Mouse (Mus musculus) kidney, adult 2 months (tissue): ENCODE results near the gene Gxylt1. TPM values are rescaled to one million over a fixed set of nuclear protein-coding genes. Genes with fewer than 3 reads are reported as not detected.

Experiments
- DNase-seq: peaks from one replicate; pipeline ENCODE4 v3.0.0; 2021
- H3K27ac ChIP-seq: fragments of 200-500 bp; 2 replicates; pipeline ENCODE4 v1.5.1; 2012; ENCODE audit warnings: low read depth, low read length, control low read depth, inconsistent platforms; ENCODE audit not compliant: insufficient read depth
- H3K27me3 ChIP-seq: fragments of 200-500 bp; replicated peaks from 2 replicates; pipeline ENCODE4 v1.6.1; 2012; ENCODE audit warnings: mild to moderate bottlenecking, moderate library complexity, low read length, inconsistent platforms; ENCODE audit not compliant: control insufficient read depth, insufficient read depth
- H3K36me3 ChIP-seq: fragments of 200-500 bp; 2 replicates; pipeline ENCODE4 v1.6.1; 2012; ENCODE audit warnings: mild to moderate bottlenecking, moderate library complexity, low read length, inconsistent platforms; ENCODE audit not compliant: control insufficient read depth, insufficient read depth
- H3K4me1 ChIP-seq: fragments of 200-500 bp; 2 replicates; pipeline ENCODE4 v1.6.1; 2011; ENCODE audit warnings: low read length; ENCODE audit not compliant: control insufficient read depth, insufficient read depth
- H3K4me3 ChIP-seq: fragments of 200-500 bp; 2 replicates; pipeline ENCODE4 v1.5.1; 2011; ENCODE audit warnings: mild to moderate bottlenecking, low read depth, low read length, control low read depth; ENCODE audit not compliant: insufficient read depth
- CTCF ChIP-seq: fragments of 200-500 bp; conservative IDR thresholded peaks from 2 replicates; pipeline ENCODE4 v1.5.1; 2011; ENCODE audit warnings: low read depth, mild to moderate bottlenecking, control low read depth, low read length, moderate library complexity, mixed read lengths; ENCODE audit not compliant: insufficient read depth, insufficient read length
- POLR2A ChIP-seq: fragments of 200-500 bp; IDR thresholded peaks from one replicate; pipeline ENCODE4 v1.6.1; 2011; ENCODE audit warnings: low read depth, low read length, control low read depth
- WGBS: fragments of 180-500 bp; shearing (Covaris S2); methylation state at CpG from one replicate; pipeline ENCODE4 v1.1.7; 2018; 5-methylcytosine and 5-hydroxymethylcytosine counted together
- polyA plus RNA-seq: library from polyadenylated mRNA; depleted of rRNA; stranded (reverse); fragments of >200 nt; gene quantifications from 2 replicates; pipeline ENCODE4 v1.2.3, GENCODE M21; 2012

The Gxylt1 gene
- polyA plus RNA-seq, 1 experiment, result 4.1 TPM

- Histone ChIP-seq H3K27me3 (no peaks in the 10 kb centered on the region), H3K4me3 (no peak overlapping the region), H3K4me1 (no peaks in the 10 kb centered on the region), H3K36me3 (no peaks in the 10 kb centered on the region), H3K27ac (no peak overlapping the region)
- 76% methylated on average over 7 of the region's 7 CpGs for WGBS
- no peak for TF ChIP-seq POLR2A
- no peak for TF ChIP-seq CTCF
- no peak for DNase-seq
Observed at GRCm38 (mm10) chr15:93263566-93263965, 11.4 kb downstream of the Gxylt1 start.

GRCm38 (mm10) chr15:93262818-93263217, 12.2 kb downstream of the Gxylt1 start:
- WGBS, result 53% methylated on average over 5 of the region's 5 CpGs
- TF ChIP-seq CTCF (peak; percentile 42), POLR2A (no peak)
- DNase-seq, result no peak

GRCm38 (mm10) chr15:93262274-93262673, 12.7 kb downstream of the Gxylt1 start:
- no peaks in the 10 kb centered on the region for H3K36me3 ChIP-seq
- H3K4me1 ChIP-seq, result no peaks in the 10 kb centered on the region
- TF ChIP-seq POLR2A (no peak), CTCF (no peak)
- no peak overlapping the region for H3K4me3 ChIP-seq
- no peaks in the 10 kb centered on the region for H3K27me3 ChIP-seq
- H3K27ac ChIP-seq, result no peak overlapping the region
- no peak for DNase-seq
- 93% methylated on average over 5 of the region's 5 CpGs for WGBS

More at GRCm38 (mm10) chr15:93262818-93263217, 12.2 kb downstream of the Gxylt1 start:
- no peaks in the 10 kb centered on the region for H3K4me1 ChIP-seq
- H3K36me3 ChIP-seq, result no peaks in the 10 kb centered on the region
- H3K27ac ChIP-seq, result no peak overlapping the region
- H3K27me3 ChIP-seq, result no peaks in the 10 kb centered on the region
- H3K4me3 ChIP-seq, result no peak overlapping the region

- DNase-seq, result no peak
- TF ChIP-seq CTCF, result no peak
- no peak for TF ChIP-seq POLR2A
- WGBS, result 71% methylated on average over 8 of the region's 8 CpGs
- H3K36me3 ChIP-seq, result no peaks in the 10 kb centered on the region
- H3K27ac ChIP-seq, result no peak overlapping the region
- H3K4me1 ChIP-seq, result no peaks in the 10 kb centered on the region
- H3K27me3 ChIP-seq, result no peaks in the 10 kb centered on the region
- no peak overlapping the region for H3K4me3 ChIP-seq
Observed at GRCm38 (mm10) chr15:93259933-93260332, 15.0 kb downstream of the Gxylt1 start.

GRCm38 (mm10) chr15:93255295-93255694, 19.7 kb downstream of the Gxylt1 start:
- 56% methylated on average over 10 of the region's 10 CpGs for WGBS

GRCm38 (mm10) chr15:93253172-93253571, 21.8 kb downstream of the Gxylt1 start:
- Histone ChIP-seq H3K4me3 (no peak overlapping the region), H3K36me3 (0 out of 2 replicates have a peak, but pooled peaks cover 2% of the 10 kb centered on the region), H3K27me3 (no peaks in the 10 kb centered on the region), H3K4me1 (no peaks in the 10 kb centered on the region), H3K27ac (no peak overlapping the region)
- TF ChIP-seq POLR2A, result no peak
- TF ChIP-seq CTCF, result no peak
- DNase-seq, result no peak
- WGBS, result 85% methylated on average over 8 of the region's 8 CpGs

More at GRCm38 (mm10) chr15:93255295-93255694, 19.7 kb downstream of the Gxylt1 start:
- peak; percentile 29 for DNase-seq
- Histone ChIP-seq H3K27me3 (no peaks in the 10 kb centered on the region), H3K36me3 (0 out of 2 replicates have a peak, but pooled peaks cover 2% of the 10 kb centered on the region), H3K27ac (no peak overlapping the region), H3K4me1 (no peaks in the 10 kb centered on the region), H3K4me3 (no peak overlapping the region)
- TF ChIP-seq POLR2A (no peak), CTCF (no peak)

- H3K27ac ChIP-seq, result no peak overlapping the region
- TF ChIP-seq CTCF, result no peak
- TF ChIP-seq POLR2A, result no peak
Observed at GRCm38 (mm10) chr15:93252396-93252795, 22.6 kb downstream of the Gxylt1 start.

More at GRCm38 (mm10) chr15:93252396-93252795, 22.6 kb downstream of the Gxylt1 start:
- Histone ChIP-seq H3K4me1 (no peaks in the 10 kb centered on the region), H3K27me3 (no peaks in the 10 kb centered on the region), H3K36me3 (peaks cover 2% of the 10 kb centered on the region; the same call in 1 of the 2 replicates), H3K4me3 (no peak overlapping the region)
- no peak for DNase-seq
- 85% methylated on average over 6 of the region's 6 CpGs for WGBS
